Mouse (Mus musculus): ENCODE measurements around the gene Tsga10.
"Not testable (repeated sequence)": the region's sequence is repeated elsewhere in the genome, so short reads cannot be mapped to it uniquely, and the experiment has no call there.

Tsga10 gene

DNA sequence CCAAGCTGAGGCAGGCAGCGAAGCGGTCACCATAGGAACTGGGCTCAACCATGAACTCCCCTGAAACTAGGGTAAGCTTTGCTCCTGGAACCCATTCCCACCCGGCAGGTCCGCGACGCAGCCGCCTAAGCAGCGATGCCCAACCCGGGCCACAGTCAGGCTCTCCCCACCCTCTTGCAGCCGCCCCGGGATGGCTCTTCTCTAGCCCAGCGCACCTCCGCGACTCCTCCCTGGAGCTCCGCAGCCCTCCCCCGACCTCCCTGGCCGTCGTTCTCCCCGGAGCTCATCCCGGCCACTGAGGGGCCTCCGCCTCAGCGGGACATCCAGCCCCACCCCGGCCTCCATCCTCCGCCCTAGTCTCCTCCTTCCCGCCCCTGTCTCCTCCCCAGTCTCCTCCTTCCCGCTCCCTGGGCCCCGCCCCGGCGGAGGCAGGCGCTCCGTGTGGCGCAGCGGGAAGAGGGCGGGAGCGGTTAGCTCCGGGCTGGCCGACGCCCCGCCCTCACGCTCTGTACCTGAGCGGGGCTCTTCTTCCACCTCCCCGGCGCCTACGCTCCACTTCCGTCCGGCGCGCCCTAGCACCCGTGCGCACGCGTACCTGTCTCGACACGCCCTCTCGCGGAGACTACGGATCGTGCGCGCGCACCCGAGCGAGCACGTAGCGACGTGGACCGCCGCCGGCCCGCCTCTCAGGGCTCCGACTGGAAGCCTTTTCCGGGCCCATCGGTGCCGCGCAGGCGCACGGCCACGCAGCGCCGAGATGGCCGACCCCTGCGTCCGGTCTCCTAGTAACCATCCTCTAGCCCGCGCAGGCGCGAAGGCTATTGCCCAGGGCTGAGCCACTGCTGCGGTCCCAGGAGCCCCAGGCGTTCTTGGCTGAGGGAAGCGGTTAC lies 1.5 kb downstream of the Tsga10 start:
- DNase-seq (ENCODE audit: low read depth, low spot score): peak; percentile 99

DNA sequence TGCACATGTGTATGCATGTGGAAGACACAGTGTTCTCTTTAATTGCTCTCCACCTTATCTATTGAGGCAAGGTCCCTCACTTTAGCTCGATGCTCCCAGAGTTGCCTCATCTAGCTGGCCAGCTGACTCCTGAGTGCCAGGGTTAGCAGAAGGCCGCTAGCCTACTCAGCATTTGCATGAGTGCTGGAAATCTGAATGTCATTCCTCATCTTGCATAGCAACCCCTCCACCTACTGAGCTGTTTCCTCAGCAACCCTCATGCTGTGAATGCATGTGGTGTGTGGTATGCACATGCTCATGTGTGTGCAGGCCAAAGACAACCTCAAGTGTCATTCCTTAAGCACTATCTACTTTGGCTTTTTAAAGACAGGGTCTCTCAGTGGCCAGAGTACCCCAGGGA lies 15.5 kb downstream of the Tsga10 start:
- no peak for DNase-seq (ENCODE audit: low read depth, low spot score)

DNA sequence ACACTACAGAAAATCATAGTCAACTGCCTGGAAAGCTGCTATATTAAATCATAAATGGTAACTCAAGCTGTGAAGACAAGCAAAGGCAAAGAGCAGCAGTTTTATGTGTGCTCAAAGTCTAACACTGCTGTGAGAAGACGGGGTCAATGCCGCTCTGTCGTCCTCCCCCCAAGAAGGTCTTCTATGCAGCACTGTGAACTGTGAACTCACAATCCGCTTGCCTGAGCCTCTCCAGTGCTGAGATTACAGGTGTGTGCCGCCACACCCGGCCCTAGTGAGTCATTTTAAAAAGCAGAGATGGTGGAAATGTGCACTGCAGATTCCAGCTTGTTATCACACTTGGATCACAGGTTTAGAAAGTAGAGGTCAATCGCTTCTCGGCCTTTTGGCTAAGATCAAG lies 19.4 kb downstream of the Tsga10 start:
- no peak for DNase-seq (ENCODE audit: low read depth, low spot score)

DNA sequence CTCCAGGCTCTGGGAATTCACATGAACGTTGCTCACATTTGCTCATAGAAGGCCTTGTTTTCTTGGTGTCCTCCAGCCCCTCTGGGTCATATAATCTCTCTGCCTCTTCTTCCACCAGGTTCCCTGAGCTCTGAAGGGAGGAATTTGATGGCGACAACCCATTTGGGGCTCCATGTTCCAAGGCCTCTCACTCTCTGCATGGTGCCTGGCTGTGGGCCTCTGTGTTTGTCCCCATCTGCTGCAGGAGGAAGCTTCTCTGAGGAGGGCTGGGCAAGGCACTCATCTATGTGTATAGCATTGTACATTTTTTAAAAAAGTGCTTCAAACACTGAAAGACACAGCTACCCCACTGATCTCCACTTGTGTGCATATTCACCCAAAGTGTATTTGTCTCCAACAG lies 34.5 kb downstream of the Tsga10 start:
- no peak for DNase-seq (ENCODE audit: low read depth, low spot score)

DNA sequence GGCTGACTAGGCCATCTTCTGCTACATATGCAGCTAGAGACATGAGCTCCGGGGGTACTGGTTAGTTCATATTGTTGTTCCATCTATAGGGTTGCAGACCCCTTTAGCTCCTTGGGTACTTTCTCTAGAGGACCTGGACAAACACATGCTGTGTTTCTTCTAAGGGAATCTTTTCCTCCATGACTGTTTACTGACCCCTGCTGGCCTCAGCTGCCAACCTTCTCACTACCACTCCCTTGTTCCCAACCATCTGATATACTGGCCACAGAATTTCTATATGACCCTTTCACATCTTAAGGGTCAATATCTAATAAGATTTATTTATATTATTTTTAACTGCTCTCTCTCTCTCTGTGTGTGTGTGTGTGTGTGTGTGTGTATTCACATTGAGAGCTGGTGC lies 63.9 kb downstream of the Tsga10 start:
- DNase-seq (ENCODE audit: low read depth, low spot score): not testable (repeated sequence)

DNA sequence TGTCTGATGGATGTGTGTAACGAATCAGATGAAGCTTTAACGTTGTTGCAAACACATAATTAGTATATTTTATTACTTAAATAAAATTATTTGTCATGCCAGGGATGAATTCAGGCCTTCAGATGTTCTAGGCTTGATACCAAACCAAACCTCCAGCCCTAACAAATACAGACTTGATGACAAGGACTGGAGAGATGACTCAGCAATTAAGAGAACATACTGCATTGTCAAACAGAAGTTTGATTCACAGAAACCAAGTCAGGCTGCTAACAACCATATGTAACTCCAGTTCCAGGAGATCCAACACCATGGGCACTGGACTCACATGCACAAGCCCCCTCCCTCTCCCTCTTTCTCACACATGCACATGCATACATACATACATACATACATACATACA lies 65.9 kb downstream of the Tsga10 start:
- DNase-seq (ENCODE audit: low read depth, low spot score): no peak

DNA sequence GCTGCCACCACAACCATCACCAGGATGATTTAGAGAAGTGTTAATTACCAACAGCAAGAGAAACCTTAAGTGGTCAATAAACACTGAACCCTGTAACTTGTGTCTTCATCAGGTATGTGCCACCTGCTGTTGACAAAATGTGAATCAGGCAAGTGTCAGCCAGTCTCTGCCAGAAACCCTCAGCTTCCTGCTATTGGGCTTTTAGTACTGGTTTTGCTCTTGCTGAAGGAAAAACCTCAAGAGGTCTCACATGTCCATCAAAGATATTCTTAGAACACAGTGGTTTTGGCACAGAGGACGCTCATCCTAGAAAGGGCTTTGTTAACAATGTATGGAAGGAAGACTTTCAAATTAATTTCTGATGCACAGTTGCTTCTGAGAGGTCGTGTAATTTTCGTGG lies 66.7 kb downstream of the Tsga10 start:
- no peak for DNase-seq (ENCODE audit: low read depth, low spot score)

DNA sequence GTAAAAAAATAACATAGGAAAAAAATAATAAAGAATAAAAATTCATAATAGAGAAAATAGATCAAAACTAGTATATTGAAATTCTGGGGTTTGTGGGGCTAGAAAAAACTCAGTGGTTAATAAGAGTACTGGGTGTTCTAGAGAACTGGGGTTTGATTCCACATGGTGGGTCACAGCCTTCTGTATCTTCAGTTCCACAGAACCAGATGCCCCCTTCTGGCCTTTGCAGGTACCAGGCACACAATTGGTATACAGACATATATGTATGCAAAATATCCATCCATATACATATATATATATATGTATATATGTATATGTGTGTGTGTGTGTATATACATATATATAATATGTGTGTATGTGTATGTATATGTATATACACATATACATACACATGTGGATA lies 106.8 kb downstream of the Tsga10 start:
- no peak for DNase-seq (ENCODE audit: low read depth, low spot score)

DNA sequence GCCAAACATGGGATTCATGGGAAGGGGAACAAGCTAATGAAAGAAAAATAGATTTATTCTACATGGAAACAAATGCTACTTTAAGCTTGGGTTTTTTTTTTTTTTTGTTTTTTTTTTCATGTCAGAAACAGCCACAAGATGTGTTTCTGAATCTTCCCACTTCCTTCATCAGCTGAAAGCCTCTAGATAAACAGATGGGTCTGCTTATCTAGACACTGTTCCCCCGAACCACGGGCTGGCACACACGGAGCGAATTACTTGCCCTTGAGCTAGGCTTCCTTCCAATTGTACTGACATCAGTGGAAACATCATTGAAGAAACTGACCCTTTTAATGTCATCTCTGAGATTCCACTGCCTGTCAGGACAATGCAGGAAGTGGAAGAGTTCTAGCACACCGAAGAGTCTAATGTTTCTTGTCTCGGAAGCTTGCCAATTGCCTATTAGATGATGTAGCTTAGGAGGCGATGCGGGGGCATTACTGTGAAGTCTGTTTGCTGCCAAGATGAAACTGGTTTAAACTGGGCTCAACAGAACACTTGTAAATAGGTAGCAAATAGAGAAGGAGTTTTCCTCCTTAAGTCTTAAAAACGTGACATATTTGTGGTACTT lies 121.5 kb downstream of the Tsga10 start:
- DNase-seq (ENCODE audit: low read depth, low spot score): no peak

DNA sequence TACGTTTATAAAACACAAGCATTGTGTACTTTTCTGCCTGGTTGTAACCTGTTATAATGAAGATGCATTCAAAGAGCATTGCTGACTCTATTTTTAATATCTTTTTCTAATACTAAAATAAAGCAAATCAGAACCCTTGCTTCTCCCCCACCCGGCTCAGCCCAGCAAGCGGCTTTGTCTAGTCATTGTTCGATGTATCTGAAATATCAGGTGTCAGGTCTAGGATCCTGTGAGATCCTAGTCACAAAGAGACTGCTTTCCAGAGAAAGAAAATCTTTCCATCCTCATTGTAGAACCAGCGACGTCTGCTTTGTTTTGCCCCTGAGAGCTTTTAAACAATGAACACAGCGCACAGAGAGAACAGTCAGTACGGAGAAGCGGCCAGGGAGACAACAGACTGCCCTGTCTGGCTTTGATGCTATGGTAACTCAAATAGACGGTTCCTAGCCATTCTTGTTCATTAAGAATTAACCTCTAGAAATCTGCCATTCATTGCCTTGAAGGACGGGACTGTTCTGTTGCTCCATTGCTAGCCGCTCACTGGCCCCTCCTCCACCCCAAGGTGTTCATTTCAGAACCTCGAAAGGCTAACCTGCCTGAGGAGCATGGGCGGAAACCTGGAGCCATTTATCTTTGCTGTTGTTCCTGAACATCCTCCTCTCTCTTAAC lies 123.5 kb downstream of the Tsga10 start:
- no peak for DNase-seq (ENCODE audit: low read depth, low spot score)

DNA sequence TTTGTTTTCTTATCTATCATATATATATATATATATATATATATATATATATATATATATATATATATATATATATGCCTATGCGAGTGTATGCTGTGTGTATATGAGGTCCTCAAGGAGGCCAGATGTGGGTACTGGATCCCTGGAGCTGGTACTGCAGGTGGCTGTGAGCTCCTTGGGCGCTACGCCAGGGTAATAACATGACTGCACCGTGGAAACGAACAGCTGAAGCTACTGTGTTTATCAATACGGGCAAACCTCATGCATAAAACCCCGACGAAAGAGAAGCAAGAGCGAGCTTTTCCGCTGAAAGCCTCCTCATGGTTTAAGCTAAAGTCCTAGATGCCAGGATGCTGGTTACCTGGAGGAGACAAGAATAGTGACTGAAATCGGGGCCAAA lies 124.1 kb downstream of the Tsga10 start:
- DNase-seq (ENCODE audit: low read depth, low spot score): no peak

DNA sequence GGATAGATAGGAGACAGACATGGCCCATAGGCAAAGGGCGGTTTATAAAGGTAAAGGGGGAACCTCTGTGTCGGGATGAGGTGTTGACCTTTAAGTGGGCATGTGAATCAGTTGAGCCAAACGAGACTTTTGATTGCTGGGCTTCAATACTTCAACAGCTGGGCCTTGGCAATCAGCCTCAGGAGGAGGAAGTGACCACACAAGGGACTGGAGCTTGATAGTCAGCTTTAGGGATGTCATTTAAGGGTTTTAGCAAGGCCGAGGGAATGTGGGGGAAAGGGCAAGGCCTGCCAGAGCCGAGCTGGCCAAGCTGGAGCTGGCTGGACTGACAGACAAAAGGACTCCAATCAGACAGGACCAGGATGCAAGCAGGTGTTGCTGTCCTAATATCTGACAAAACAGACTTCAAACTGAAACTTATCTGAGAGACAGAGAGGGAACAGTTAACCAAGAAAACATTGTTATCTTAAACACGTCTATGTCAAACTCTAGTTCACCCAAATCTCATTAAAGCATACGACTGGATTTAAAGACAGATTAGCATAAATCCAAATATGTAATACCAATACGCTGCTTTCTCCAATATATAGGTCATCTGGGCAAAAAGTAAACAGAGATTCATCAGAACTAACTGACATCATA lies 125.9 kb downstream of the Tsga10 start:
- no peak for DNase-seq (ENCODE audit: low read depth, low spot score)

DNA sequence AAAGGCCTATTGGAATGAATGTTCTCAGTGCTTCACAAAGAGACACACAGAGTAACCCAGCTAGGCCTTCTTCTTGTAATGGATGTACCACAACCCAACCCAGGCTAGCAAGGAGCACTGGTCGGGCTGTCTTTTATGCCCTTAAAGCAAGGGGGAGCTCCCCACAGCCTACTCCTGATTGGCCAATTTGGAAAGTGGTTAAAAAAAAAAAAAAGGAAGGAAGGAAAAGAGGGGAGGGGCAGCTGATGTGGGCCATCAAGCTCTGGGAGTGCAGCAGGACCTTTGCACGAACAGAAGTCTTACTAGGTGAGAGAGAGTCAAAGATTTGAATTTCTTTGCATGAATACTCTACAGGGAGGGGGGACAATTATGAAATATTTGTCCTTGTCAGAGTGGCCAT lies 127.3 kb downstream of the Tsga10 start:
- DNase-seq (ENCODE audit: low read depth, low spot score): no peak

DNA sequence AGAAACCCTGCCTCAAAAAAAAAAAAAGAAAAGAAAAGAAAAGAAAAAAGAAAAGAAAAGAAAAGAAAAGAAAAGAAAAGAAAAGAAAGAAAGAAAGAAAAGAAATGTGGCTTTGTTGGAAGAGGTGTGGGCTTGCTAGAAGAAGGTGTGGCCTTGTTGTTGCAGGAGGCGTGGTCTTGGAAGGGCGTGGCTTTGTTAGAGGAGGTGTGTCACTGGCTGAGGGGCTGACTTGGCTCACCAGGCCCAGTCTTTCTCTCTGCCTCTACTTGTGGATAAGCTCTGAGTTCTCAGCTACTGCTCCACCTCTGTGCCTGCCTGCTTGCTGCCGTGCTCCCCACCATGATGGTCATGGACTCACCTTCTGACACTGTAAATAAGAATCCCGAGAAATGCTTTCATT lies 129.2 kb downstream of the Tsga10 start:
- DNase-seq (ENCODE audit: low read depth, low spot score): no peak

DNA sequence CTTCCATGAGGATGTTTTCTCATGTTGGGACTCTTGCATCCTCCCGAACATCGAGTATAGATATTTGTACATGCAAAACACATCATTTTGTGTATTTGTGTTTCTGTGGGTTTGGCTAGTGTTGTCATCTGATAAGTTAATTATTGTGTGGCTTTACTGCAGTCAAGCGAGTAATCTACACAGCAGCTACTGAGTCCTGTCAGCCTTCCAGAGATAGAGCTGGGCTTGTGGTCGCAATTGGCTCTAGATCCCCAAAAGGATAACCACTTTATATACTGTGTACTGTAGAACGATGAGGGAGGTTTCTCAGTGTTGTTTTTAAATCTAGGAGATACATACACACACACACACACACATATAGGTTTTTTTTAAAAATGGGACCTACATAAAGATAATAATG lies 130.3 kb downstream of the Tsga10 start:
- DNase-seq (ENCODE audit: low read depth, low spot score): no peak

DNA sequence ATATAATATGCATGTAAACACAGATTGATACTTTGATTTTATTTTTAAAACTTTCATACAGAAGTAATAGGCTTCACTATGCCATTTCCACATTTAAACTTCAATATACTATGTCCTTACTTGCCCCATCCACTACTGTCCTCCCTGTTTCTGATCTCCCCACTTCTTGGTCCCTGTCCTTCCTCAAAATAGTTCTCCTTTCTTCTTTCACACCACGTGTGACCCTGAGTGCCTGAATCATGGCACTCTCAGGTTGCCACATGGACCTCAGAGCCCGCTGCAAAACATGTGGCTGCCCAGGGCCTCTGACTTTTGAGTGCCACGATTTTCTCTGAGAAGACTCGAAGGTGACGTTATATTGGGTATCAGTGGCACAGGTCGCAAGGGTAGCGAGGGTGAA lies 131.4 kb downstream of the Tsga10 start:
- DNase-seq (ENCODE audit: low read depth, low spot score): no peak

DNA sequence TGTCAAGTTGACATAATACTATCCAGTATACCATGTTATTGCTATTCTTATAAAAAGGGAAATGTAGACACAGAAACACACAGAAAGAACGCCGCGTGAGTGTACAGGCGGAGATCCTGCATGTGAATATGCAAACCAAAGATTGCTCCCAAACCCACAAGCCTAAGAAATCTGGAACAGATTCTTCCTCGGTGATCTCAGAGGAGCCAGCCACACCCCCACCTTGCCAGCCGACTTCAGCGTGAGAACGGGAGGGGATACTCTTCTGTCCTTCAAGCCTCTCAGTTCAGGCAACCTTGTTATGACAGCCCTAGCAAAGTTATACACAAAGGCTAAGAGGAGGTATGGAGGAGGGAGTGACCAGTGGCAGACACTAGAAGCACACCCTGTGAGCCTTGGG lies 136.9 kb downstream of the Tsga10 start:
- DNase-seq (ENCODE audit: low read depth, low spot score): no peak

DNA sequence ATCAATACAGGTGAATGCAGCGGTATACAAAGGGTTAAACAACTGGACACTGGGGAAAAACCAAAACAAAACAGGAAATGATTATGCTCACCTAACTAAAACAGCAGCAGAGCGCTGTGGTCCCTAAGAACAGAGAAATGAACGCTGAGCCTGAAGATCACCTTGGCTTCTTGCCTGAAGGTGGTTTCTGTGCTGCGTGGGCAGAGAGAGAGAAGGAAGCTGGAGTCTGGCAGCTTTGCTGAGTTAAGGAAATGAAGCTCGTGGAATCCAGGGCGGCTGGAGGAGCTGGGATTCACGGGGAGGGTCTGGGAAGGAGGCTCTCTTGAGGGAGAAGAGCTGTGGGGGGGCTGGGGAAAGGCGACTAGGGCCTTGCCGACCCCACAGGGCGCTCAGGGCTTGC lies 138.2 kb downstream of the Tsga10 start:
- no peak for DNase-seq (ENCODE audit: low read depth, low spot score)

DNA sequence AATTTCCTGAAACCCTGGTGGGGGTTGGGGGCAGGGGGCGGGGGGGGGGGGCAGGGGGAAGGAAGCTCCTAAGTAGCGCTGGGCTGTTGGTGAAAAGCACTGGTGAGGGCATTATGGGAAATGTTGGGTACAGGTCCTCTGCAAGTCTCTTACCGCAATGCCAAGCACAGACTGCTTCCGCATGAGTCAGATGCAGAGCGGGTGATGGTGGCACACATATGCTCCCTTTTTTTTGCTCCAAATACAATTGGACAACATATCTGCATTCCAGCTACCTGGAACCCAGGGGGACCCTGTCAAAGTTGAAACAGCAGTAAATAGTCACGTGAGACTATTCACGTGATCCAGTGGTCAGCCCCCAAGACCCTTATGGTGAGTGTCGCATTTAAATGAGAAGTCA lies 139.0 kb downstream of the Tsga10 start:
- no peak for DNase-seq (ENCODE audit: low read depth, low spot score)

DNA sequence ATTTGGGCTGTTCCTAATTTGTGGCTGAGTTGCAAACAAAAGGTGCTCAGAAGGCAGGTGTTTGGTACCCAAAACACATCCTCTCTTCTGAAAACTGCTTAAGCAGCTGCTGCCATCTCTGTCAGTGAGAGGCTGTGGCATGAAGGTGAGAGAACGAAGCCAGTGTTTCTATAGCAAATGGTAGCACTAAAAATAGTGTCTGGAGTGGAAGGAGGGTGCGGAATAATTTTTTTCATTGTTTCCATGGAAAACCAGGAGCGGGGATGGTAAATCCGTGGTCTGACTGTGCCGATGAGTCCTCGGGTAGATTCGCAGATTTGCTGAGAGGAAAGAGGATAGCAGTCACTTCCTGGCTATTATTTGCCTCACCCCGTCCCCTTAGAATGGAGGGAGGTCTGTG lies 139.8 kb downstream of the Tsga10 start:
- no peak for DNase-seq (ENCODE audit: low read depth, low spot score)

DNA sequence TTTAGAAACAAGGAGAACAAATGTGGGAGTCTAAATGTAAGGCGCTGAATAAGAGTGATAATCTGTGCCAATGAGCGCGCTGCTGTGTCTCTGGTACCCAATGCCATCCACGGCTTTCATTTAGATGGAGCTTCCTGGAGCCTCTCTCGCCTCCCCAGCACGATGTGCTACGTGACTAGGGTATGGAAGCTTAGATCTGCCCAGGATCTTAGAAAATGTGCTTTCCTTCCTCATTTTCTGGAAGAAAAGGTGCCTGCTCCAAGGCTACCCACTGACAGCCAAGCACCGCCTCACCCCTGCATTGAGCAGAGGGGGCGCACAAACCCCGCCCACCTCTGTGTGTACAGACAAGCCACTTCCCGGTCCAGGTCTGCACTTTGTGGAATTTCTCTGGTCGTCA lies 140.3 kb downstream of the Tsga10 start:
- no peak for DNase-seq (ENCODE audit: low read depth, low spot score)

DNA sequence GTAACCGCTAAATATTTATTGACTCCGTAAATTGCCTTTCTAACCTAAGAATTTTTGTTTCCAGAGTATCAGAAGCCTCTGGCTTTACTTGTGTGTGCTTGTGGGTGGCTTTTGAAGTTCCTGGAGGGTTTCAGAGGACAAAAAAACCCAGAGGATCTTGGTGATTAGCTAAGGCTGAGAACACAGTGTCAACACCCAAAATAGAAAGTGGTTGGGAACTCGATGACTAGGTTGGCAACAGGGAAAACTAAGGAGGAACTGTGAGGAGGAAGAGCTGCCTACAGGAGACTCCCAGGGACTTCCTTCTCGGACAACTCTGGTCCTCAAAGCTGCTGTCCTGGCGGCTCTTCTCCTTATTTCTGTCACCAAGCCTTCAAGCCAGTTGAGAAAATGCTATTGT lies 145.1 kb downstream of the Tsga10 start:
- no peak for DNase-seq (ENCODE audit: low read depth, low spot score)

Data from skeletal muscle tissue, adult 2 months (tissue).